Mouse (Mus musculus): ENCODE data around the gene Dok1. TPM values are rescaled to one million over a fixed set of nuclear protein-coding genes. Genes with fewer than 3 reads are reported as not detected.

Gene Dok1
- polyA plus RNA-seq (2016; fragmentation: Nextera tagmentation; extraction: Ambion mirVana) = 9.9 and 10.0 TPM in 2 replicates

DNA sequence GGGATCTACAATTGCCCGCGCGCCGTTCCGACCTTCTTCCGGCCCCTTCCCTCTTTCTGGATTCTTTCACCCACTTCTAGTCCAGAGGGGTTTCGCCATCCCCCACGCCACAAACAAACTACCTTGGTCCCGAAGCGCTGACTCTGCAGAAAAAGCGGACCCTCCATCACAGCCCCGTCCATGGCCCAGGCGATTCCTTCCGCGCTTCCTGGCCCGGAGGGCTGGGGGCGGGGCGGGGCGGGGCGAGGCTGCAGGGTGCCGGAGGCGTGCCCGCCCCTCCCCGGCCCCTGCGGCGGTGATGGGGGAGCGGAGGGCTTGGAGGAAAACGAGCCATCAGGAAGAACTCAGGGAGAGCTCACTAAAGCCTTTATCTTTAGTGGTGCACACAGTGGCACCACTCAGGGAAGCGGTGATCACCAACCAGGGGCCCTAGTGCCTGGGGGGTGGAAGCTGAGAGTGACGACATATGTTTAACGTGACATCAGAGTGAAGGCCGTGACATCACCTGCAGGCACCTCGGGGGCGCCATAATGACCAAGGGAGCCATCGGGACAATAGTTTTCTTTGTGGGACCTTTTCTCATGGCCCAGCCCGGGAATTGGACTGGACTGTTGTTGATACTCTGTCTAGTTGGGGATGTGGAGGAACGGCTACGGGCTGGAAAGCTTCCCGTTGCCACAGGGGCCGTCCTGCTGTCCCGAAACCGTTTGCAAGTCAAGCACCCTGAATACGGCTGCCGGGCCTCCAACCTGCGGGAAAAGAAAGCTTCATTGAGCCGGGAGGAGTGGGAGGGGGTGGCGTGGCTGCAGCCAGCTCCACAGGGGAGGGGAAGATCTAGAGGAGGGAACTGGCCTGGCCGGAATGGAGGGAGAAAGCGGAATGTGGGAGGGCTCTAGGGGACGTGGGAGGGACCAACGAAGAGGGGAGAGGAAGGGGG is at the start of gene Dok1, which contains the start of gene Loxl3:
Dok1 (minus strand) TSS at position 223 of the 937 bp plus-strand sequence.
Loxl3 (plus strand) TSS at position 925 of the 937 bp plus-strand sequence.
- H3K27ac ChIP-seq = peak within 1 kb of the TSS; percentile 86

DNA sequence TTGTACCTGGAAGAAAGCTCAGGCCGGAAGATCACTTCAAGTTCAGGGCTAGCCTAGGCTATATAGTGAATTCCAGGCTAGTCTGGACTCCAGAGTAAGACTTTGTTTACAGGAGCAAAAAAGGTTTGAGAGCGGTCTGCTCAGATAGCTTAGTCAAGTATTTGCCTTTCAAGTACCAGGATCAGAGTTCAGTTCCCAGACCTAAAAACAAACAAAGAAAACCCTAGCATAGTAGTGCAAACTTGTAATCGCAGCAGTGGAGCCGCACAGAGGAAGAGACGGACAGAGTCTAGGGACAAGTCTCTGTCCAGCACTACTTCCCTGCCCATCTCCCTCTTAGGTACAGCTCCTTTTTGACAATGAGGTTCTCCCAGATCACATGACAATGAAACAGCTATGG is 46.9 kb upstream of the Dok1 start:
- WGBS = 91% methylated on average over 5 of the region's 5 CpGs

More for the DNA sequence above, at the start of gene Dok1, which contains the start of gene Loxl3:
- no peaks in the 10 kb centered on the region for H3K9me3 ChIP-seq
- peak within 1 kb of the TSS; percentile 48 for H3K4me3 ChIP-seq (replicated peaks)
- peak within 1 kb of the TSS; percentile 84 for H3K4me2 ChIP-seq
- peaks cover 8% of the 10 kb centered on the region; the same call in 1 of the 2 replicates for H3K36me3 ChIP-seq
- peak within 1 kb of the TSS; percentile 52 for H3K9ac ChIP-seq (replicated peaks)
- under 1% methylated on average over 51 of the region's 51 CpGs for WGBS
- peaks cover 40% of the 10 kb centered on the region for H3K4me1 ChIP-seq (replicated peaks)
- peak; percentile 75 for ATAC-seq (ENCODE audit: insufficient number of reproducible peaks, insufficient read depth, low FRiP score, low TSS enrichment, low read depth)
- H3K27me3 ChIP-seq = peaks cover 44% of the 10 kb centered on the region

DNA sequence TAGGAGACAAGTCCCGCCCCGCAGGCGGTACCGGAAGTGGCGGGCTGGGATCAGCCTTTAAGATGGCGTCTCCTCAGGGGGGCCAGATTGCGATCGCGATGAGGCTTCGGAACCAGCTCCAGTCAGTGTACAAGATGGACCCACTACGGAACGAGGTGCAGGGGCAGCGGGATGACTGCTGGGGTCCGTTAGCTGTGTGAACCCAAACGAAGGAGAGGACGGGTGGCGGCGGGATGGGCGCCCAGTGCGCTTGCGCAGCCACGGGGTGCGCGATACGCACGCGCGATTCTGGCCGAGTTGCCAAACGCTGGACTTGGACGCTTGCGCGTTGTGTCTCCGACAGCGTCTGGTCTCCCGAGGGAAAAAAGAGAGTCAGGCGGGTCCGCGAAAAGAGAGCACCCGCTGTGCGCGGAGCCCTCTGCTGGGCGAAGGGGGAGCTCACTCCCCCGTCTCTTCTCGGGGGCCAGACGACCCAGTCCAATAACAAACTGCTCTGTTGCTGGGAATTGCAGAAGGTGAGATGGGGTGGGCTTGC is 45.1 kb upstream of the Dok1 start:
- Histone ChIP-seq H3K4me1 (replicated peaks) (peaks cover 26% of the 10 kb centered on the region), H3K27ac (peak overlapping the region; percentile 85), H3K4me3 (replicated peaks) (peak overlapping the region; percentile 73), H3K4me2 (peak overlapping the region; percentile 93), H3K27me3 (peaks cover 45% of the 10 kb centered on the region), H3K9me3 (no peaks in the 10 kb centered on the region), H3K9ac (replicated peaks) (peak overlapping the region; percentile 86), H3K36me3 (peaks cover 30% of the 10 kb centered on the region)
- under 1% methylated on average over 46 of the region's 46 CpGs for WGBS
- peak; percentile 90 for ATAC-seq (ENCODE audit: insufficient number of reproducible peaks, insufficient read depth, low FRiP score, low TSS enrichment, low read depth)

More for the DNA sequence above, 46.9 kb upstream of the Dok1 start:
- Histone ChIP-seq H3K27me3 (peaks cover 46% of the 10 kb centered on the region), H3K9ac (replicated peaks) (no peak overlapping the region), H3K27ac (no peak overlapping the region), H3K36me3 (peaks cover 30% of the 10 kb centered on the region), H3K4me3 (replicated peaks) (no peak overlapping the region), H3K9me3 (no peaks in the 10 kb centered on the region), H3K4me1 (replicated peaks) (peaks cover 42% of the 10 kb centered on the region), H3K4me2 (no peak overlapping the region)
- no peak for ATAC-seq (ENCODE audit: insufficient number of reproducible peaks, insufficient read depth, low FRiP score, low TSS enrichment, low read depth)

DNA sequence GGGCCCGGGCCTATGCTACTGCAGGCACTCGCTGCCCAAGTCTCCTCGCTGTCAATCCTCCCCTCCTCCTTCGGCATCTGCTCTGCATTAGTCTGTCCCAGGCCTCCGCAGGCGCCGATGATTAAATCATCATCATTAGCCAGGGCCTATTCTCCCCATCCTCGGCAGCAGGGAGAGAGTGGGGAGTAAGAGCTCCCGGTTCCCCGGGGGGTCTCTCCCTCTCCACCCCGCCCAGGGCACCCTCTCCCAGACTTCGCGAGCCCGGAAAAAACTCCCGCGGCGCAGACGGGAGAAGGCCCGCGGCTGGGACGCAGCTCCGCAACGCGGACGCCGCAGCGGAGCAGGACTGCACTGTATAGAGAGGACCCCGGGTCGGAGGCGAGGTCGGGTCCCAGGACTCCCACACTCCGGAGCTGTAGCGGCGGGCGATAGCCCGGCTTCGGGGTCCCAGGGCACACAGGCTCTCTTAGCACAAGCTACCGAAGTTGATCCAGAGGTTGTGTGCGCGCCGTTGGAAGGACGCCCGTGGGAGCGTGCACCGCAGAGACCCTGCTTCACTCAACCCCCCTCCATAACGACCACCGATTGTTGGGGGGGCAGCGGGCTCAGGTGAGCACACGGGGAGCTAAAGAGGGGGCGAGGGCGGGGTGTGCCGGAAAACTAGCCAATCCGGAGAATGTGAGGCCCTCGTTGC is 44.5 kb upstream of the Dok1 start, which contains the start of gene Pcgf1:
Pcgf1 (plus strand) TSS at position 240 of the 694 bp plus-strand sequence.
- Histone ChIP-seq H3K4me2 (peak within 1 kb of the TSS; percentile 93), H3K27me3 (peaks cover 45% of the 10 kb centered on the region), H3K27ac (peak within 1 kb of the TSS; percentile 85), H3K9me3 (no peaks in the 10 kb centered on the region), H3K9ac (replicated peaks) (peak within 1 kb of the TSS; percentile 86), H3K36me3 (peaks cover 30% of the 10 kb centered on the region), H3K4me1 (replicated peaks) (peaks cover 21% of the 10 kb centered on the region), H3K4me3 (replicated peaks) (peak within 1 kb of the TSS; percentile 73)
- WGBS = under 1% methylated on average over 54 of the region's 54 CpGs
- ATAC-seq (ENCODE audit: insufficient number of reproducible peaks, insufficient read depth, low FRiP score, low TSS enrichment, low read depth) = peak; percentile 77

DNA sequence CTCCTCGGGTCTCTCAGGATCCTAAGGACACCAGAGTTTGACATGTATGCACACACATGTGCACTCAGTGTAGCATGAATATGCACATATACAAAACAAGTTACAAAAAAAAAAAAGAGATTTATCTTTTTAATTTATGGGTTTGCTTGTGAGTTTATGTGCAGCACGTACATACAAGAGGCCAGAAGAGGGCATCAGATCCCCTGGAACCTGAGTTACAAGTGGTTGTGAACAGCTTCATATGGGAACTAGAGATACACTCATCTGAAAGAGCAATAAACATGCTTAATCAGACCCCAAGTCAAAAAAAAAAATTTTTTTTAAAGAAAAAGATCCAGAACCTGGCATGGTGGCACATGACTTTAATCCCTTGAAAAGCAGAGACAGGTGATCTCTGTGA is 41.7 kb upstream of the Dok1 start:
- Histone ChIP-seq H3K27me3 (peaks cover 66% of the 10 kb centered on the region), H3K9me3 (no peaks in the 10 kb centered on the region), H3K9ac (replicated peaks) (no peak overlapping the region), H3K4me1 (replicated peaks) (peaks cover 32% of the 10 kb centered on the region), H3K36me3 (peaks cover 3% of the 10 kb centered on the region), H3K4me2 (no peak overlapping the region), H3K27ac (no peak overlapping the region), H3K4me3 (replicated peaks) (no peak overlapping the region)
- 20% methylated on average over 2 of the region's 2 CpGs for whole genome bisulfite sequencing
- ATAC-seq (ENCODE audit: insufficient number of reproducible peaks, insufficient read depth, low FRiP score, low TSS enrichment, low read depth) = no peak

DNA sequence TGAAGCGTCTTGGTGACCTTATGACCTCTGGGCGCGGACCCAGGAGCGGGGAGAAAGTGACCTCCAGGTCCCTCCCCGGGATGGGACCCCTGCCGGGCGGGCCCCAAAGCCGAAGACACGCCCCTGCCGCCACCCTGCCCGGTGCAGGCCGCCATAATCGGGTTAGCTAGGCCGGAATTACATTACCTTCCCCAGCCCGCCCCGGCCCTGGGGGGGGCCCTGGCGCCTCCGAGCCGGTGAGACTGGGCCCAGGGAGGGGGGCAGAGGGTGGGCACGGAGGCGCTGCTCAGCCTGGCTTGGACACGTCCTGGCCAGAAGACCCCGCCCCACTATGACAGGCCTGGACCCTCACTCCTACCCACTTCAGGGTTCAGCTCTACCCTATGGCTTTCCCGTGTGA is 37.9 kb upstream of the Dok1 start:
- H3K27me3 ChIP-seq = peaks cover 97% of the 10 kb centered on the region
- H3K4me2 ChIP-seq = peak overlapping the region; percentile 46
- H3K27ac ChIP-seq = no peak overlapping the region
- H3K9ac ChIP-seq (replicated peaks) = peak overlapping the region; percentile 18; the same call in 1 of the 2 replicates
- peak overlapping the region; percentile 17 for H3K4me3 ChIP-seq (replicated peaks)
- peaks cover 28% of the 10 kb centered on the region for H3K4me1 ChIP-seq (replicated peaks)
- no peaks in the 10 kb centered on the region for H3K9me3 ChIP-seq
- WGBS = 2% methylated on average over 24 of the region's 24 CpGs
- no peak for ATAC-seq (ENCODE audit: insufficient number of reproducible peaks, insufficient read depth, low FRiP score, low TSS enrichment, low read depth)
- no peaks in the 10 kb centered on the region for H3K36me3 ChIP-seq

DNA sequence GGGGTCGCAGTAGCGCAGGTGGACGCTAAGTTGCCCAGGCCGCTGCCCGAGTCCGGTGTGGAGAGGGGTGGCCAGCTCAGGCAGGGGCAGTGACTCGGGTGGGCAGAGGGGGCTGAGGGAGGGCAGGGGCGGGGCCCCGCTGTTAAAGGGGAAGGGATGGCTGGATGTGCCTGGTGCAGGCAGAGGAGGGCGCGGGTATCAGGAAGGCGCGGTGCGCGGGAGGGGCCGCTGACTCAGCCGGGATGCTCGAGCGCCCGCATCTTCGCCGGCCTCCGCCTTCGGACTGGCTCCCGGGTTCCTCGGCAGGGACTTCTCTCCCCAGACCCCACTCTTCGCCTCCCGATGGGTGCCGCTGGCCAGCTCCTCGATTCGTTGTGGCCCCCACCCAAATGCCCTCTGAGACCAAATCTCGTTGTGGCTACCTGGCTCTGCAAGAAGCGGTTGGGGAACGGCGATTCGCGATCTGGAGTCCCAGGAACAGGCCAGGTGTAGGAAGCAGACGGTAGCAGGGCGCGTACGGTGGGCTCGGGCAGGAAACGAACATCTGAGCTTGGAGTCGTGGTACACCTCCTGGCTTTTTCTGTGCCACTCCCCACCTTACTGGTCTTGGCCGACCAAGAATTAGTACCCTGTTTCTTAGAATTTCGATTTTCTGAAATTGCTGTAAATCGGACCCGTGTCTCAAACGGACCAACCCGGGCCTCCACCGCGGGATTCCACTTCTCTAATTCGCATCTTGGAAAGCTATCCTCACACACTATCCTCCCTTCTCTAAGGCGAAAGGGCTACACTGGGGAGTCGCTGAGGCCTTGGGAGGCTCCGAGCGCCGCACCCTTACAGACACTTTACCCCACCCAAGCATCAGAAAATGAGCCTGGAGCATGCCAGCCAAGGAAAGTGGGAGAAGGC is 37.3 kb upstream of the Dok1 start:
- Histone ChIP-seq H3K27ac (no peak overlapping the region), H3K36me3 (no peaks in the 10 kb centered on the region), H3K4me2 (peak overlapping the region; percentile 46), H3K9me3 (no peaks in the 10 kb centered on the region), H3K4me3 (replicated peaks) (peak overlapping the region; percentile 29), H3K27me3 (peaks cover 97% of the 10 kb centered on the region), H3K4me1 (replicated peaks) (peaks cover 28% of the 10 kb centered on the region), H3K9ac (replicated peaks) (peak overlapping the region; percentile 18; the same call in 1 of the 2 replicates)
- ATAC-seq (ENCODE audit: insufficient number of reproducible peaks, insufficient read depth, low FRiP score, low TSS enrichment, low read depth) = no peak
- WGBS = under 1% methylated on average over 58 of the region's 58 CpGs

DNA sequence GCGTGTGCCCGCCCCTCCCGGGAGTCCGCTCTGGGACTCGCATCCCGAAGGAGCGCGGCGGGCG is 36.8 kb upstream of the Dok1 start, which contains the start of gene Tlx2:
Tlx2 (minus strand) TSS at position 47 of the 64 bp plus-strand sequence.
- 0% methylated on average over 10 of the region's 10 CpGs for WGBS
- H3K27ac ChIP-seq = no peak within 1 kb of the TSS

DNA sequence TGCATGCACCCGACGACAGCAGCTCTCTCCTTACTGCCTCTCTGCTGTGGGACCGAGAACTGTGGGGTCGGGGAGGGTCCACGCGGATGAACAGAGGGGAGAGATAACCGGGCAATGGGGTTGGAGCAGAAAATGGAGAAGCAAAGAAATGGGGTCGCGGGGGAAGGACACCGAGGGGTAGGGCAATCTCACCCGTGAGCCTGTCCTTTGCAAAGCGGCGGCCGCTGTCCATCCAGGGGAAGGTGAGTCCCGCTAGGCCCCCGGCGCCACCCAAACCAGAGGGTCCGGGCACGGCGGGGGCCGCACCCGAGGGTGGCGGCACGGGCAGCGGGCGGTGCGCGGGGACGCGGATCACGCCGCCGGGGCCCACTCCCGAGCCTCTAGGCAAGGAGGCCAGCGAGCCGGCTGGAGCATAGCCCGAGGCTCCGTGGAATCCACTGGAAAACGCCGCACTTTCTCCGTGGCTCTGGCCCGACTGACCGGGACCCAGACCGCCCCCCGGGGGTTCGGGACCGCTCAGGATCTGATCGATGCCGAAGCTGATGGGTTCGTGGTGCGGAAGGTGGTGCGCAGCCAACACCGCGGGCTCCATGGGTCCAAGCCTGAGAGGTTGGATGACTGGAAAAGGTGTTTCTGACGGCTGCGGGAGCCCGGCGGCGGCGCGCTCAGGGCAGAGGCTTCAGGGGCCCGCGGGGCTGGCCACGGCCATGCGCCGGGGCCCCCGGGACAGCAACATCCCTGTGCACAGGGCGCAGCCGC is 36.4 kb upstream of the Dok1 start:
- no peak overlapping the region for H3K27ac ChIP-seq
- H3K27me3 ChIP-seq = peaks cover 99% of the 10 kb centered on the region
- peak overlapping the region; percentile 29 for H3K4me3 ChIP-seq (replicated peaks)
- peaks cover 28% of the 10 kb centered on the region for H3K4me1 ChIP-seq (replicated peaks)
- H3K9me3 ChIP-seq = no peaks in the 10 kb centered on the region
- H3K9ac ChIP-seq (replicated peaks) = no peak overlapping the region
- H3K4me2 ChIP-seq = peak overlapping the region; percentile 46
- 1% methylated on average over 68 of the region's 69 CpGs for WGBS
- no peaks in the 10 kb centered on the region for H3K36me3 ChIP-seq
- no peak for ATAC-seq (ENCODE audit: insufficient number of reproducible peaks, insufficient read depth, low FRiP score, low TSS enrichment, low read depth)

More for the DNA sequence above, 36.8 kb upstream of the Dok1 start, which contains the start of gene Tlx2:
- H3K4me2 ChIP-seq = peak within 1 kb of the TSS; percentile 46
- H3K4me3 ChIP-seq (replicated peaks) = peak within 1 kb of the TSS; percentile 29
- H3K4me1 ChIP-seq (replicated peaks) = peaks cover 28% of the 10 kb centered on the region
- no peak for ATAC-seq (ENCODE audit: insufficient number of reproducible peaks, insufficient read depth, low FRiP score, low TSS enrichment, low read depth)
- no peaks in the 10 kb centered on the region for H3K9me3 ChIP-seq
- H3K27me3 ChIP-seq = peaks cover 99% of the 10 kb centered on the region
- H3K9ac ChIP-seq (replicated peaks) = peak within 1 kb of the TSS; percentile 18; the same call in 1 of the 2 replicates
- H3K36me3 ChIP-seq = no peaks in the 10 kb centered on the region
